Mouse (Mus musculus) hematopoietic stem cell, adult 5-6 weeks (primary cell): ENCODE measurements around the gene Ddx18. TPM values are rescaled to one million over a fixed set of nuclear protein-coding genes. Genes with fewer than 3 reads are reported as not detected.

ENCODE experiments used
- ATAC-seq, 2 experiments: fragments of 125-278 bp in 1 of 2; replicated peaks in 1 of 2; 2 replicates each; pipeline ENCODE4 v1.8.0; 2016 to 2017; ENCODE audit warnings: inconsistent platforms in 2 of 2, mild to moderate bottlenecking in 2 of 2, moderate number of reproducible peaks in 2 of 2, low read depth in 1 of 2, moderate TSS enrichment in 1 of 2; ENCODE audit not compliant: low FRiP score in 2 of 2, poor library complexity in 2 of 2, severe bottlenecking in 2 of 2, insufficient read depth in 1 of 2, low TSS enrichment in 1 of 2
- total RNA-seq: library from RNA; stranded (forward); fragments of 172-1452, 232-1000 nt; gene quantifications from 2 replicates; pipeline ENCODE4 v1.2.3, GENCODE M21; 2017

Gene Ddx18
- 57.5 and 89.5 TPM in 2 replicates for total RNA-seq

DNA sequence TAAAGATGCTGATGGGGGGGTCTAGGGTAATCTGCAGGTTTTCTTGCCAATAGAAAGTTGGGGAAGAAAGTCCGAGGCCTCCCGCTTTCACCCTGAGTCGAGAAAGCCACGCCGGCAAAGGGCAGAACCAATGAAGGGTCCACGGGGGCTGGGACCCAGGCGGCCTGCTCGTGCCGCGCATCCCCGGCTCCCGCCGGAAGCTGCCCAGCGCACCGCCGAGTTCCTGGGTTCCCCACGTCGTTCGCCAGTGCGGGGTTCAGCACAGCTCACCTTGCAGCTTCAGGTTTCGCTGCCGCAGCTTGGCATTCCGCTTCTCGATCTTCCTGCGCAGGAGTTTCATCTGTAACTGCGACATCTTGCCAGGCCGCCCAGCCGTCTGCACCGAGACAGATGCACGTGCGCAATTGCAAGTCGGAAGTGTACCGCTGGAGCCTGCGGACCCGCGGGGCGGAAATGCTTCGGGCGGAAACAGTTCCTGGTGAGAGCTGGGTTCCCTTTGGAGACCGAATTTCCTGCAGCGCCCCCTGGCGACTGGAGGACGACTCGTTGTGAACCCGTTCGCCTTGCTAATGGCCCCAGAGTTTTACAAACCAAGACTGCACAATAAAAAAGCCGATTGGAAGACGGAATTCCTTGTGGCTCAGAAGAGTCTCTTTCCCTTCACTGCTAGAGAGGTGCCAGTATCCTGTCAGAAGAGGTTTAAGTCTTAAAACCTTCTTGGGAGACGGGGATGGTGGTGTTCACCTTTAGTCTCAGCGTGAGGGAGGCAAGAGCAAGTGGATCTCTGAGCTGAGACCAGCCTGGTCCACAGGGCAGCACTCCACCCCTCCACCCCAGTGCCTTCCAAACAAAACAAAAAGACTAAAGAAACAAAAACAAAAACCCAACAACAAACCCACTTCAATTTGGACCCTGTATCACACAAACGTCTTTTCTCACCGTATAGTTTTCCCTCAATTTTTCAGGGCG, at the start of gene Ddx18:
Gene Ddx18 (minus strand): TSS at position 469 of the 969 bp plus-strand sequence.
- peak; percentile 99 for ATAC-seq

DNA sequence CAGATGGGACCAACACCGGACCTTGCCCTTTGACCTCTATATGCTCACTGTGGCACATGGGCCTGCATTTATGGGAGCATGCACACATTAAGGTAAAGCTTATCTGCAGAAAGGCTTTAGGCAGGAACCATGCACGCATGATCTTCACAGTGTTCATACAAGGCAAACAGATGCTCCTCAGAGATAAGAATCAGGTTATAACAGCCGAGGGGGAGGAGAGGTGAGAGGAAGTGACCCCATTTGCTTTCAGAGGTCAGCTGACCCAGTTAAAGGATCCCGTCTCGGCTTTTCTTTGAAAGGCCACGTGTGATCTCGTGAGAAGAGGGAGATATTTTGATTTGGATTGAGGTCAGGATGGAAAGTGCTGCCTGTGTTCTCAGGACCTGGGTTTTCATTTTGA, 40.2 kb upstream of the Ddx18 start:
- no peak for ATAC-seq

DNA sequence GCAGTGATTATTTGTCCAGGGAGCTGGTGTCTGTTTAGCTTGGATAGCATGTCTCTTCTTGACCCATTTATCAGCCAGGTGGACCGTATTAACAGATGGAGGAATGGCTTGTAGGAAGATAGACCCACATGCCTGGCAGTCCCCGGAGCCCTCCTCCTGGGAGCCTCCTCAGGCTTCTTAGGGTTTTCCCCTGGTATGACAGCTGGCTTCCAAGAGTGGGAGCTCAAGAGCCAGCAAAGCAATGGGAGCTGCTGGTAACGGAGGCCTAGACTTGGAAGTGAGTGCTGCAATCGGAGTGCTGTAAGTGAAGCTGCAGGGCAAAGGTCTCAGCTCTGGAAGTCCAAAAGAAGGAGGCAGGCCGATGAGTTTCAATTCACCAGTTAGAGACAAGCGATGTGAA, 37.3 kb upstream of the Ddx18 start:
- no peak for ATAC-seq

DNA sequence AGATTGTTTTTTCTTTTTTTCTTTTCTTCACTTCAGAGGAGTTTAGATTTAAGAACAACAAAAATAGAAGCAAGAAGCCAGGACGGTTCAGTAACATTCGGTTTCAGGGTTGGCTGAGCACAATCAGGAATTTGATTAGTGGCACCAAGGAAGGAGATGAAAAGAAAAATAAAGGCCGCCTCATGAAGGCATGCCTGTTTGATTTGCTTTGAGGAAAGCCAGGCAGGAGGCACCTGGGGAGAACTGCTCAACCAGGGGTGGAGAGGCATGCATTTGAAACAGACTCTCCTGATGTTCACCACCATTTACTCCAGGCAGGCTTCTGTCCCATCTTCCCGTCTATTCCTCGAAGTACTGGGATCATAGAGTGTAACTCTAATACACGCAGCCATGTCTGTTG, 34.1 kb upstream of the Ddx18 start:
- ATAC-seq, result no peak

DNA sequence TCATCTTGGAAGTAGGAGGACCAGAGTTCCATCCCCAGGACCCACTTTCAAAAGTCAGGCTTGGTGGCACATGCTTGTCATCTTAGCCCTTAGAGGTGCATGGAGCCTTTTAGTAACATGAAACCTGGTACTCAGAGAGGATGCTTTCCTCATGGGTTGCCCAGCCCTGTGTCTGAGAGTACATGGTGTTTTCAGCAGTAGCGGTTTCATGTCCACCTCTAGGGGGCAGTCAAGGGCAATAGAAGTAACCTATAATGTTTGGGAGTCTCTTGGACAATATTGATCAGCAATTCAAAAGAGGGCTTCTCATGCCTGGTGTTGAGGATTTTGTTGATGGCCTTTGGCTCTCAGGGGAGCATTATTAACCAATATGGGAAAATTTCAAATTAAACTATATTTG, 33.3 kb upstream of the Ddx18 start:
- ATAC-seq, result no peak

DNA sequence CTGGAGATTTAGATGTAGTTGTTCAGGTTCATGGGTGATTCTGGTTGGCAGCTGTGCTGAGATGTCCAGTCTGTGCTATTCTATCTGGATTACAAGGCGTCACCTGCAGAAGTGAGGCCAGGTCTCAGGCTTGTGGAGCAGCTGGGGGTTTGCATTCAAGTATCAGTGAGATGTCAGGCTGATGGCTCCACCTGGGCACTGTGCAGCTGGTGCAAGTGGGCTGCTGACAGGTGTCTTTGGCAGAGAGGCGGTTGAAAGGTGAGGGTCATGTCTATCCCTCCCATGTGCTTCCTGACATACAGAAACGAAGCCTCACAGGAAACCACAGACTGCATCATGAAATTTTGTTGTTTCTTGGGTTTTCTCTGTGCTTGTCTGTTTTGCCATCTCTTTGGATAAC, 30.6 kb upstream of the Ddx18 start:
- no peak for ATAC-seq

DNA sequence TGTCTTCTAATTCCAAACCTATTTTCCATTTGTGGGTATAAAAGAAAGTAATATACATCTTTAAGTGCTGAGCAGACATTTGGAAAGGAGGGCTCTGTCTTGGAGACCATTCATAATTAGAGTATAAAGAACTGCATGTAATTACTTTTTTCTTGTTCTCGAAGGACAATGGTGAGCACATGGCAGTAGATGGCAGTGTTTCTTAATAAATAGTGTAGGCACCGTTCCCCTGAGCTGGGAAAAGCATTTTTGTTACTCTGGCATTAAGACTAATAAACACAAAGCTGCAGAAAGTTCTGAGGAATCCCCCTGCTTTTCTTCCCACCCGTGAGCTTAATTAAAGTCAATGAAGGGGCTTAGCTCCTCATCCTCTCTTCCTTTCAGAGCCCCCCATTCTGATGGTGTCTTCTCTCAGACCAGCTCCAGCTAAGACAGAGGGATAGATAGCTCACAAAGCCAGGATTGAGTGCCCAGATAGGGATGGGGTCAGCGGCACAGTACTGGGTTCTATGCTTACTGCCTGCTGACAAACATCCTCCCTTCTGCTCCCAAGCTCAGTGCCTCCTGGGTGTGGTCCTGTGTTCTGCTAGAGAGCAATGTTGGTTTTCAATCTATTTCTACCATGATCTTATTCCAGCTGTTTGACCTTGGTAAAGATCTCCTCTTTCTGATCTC, 29.3 kb upstream of the Ddx18 start:
- no peak for ATAC-seq

DNA sequence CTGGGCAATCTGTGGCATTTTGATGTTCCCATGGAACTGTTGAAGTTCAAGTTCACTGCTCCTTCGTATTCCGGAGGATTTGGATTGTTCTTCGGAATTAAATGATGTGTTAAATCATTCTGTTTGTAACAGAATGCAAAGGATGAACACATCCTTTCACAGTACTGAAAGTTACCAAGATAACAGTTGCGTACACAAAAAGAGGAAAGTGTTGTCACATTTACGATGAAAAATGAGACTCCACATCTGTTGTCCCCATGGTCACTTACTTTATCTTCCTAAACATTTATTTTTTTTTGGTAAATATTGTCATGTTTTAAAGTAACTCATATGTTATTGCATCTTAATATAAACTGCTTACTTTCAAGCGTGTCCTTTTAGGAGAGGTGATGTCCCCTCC, 17.0 kb upstream of the Ddx18 start:
- no peak for ATAC-seq

DNA sequence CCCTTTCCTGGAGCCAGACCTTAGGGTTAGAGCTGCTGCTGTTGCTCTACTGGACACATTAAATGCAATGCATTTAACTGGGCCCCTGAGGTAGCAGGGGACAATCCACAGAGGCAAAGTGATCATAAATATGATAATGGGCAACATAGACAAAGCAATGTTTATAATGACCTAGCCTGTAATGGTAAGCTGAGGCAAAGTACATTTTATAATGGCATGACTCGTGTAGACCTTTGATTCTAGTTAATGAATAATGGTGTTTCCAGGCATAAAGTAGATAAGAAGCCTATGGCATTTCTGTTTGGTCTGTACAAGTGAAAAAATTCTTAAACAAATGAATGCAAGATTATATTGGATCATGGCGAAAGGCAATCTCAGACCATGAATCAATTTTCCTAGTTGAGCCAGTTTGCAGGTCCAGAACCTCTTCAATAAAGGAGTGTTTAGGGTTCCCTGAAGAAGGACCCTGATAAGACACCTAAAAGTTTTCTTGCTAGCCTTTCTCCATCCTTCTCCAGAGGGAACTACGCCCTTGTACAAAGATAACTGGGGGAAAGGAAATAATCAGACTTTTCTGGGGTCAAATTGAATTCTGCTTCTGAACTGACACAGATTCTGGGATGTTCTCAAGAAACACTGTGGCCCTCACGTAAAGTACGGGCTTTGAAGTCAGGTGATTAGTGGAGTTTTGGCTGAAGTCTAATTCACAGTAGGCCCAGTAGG, 13.5 kb upstream of the Ddx18 start:
- no peak for ATAC-seq

DNA sequence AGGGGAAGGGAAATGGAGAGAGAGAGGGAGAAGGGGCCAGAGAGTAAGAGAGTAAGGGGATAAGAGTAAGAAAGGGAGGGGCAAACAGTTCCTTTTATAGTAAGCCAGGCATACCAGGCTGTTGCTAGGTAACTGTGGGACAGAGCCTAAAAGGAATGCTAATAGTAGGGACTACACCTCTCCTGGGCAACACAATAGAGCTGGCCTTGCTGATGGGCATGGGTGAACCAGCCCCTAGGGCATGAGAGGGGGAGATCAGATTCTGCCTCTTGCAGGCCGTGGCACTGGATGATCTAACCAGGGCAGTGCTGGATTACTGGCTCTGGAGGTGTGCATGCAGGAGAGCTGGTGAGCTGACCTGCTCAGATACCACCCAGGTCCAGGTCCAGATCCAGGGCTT, 9.7 kb upstream of the Ddx18 start:
- ATAC-seq, result no peak

DNA sequence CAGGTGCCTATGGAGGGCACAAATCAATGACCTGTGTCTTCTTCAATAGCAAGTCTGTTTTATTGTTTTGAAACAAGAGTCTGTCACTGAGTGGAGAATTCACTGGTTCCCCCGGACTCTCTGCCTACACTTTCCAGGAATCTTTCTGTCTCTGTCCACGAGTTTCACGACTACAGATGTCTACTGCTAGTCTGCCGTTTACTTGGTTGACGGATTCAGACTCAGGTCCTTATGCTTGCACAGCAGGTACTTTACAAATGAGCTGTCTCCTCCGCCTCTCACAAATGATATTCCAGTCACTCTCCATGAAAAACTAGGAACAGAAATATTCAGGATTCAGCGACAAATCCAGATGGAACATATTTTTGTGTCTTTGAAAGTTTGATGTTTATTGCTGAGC, 2.7 kb upstream of the Ddx18 start:
- no peak for ATAC-seq

DNA sequence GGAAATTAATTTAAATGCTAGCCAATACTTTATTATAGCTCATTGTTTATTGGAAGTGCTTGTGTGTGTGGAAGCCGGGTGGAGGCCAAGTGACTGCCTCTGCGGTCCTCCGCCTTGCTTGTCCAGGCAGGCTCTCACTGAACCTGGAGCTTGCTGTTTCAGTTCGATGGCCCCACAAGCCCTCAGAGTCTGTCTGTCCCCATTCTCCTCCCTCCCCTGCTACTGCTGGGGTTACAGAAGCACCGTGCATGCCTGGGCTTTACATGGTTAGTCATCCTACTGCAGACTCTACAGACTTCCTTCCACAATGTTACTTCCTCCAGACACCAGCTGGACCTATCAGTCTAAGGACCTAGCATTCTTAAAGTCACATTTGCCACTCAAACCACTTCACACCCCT, 9.9 kb downstream of the Ddx18 start:
- ATAC-seq, result no peak

DNA sequence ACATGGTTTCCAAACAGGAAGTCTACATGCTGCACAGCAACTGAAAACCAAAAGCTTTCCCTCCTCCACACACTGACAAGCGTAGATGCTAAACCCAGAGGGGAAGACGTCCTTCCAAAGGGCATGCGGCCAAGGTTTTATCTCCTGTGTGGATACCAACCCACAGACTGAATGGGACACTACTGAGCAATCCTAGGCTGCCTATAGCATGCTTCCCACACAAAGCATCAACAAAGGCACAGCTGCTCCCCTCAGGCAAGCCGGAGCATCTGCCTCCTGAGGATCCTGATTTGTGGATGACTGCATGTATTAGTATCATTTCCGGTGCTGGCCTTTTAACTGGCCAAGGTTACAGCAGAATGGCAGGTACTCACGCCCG, 16.3 kb downstream of the Ddx18 start:
- no peak for ATAC-seq

DNA sequence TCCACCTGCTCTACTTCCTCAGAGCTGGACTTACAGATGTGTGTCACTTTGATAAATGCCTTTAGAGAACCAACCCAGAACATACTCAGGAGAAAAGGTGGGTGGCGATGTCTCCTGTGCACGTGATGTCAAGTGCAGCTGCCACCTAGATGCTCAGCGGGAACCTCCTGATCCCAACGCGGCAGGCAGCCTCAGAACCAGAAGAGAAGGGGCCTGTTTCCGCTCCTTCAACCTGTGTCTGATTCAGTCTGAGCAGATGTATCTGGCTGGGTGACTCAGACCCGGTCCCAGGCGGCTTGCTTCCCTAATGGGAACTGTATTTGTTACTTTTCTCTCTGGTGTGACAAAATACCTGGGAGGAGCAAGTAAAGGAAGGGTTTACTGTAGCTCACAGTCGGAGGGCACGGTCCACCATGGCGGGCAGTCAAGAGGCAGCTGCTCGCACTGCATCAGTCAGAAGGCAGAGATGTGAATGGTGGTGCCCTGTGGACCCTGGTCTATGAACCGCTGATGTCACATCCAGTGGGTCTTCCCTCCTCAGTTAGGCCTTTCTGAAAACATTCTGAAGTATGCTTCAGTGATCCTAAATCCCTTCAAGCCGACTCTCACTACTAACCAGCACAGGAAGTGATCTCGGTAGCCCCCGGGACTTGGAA, 16.9 kb downstream of the Ddx18 start:
- no peak for ATAC-seq

DNA sequence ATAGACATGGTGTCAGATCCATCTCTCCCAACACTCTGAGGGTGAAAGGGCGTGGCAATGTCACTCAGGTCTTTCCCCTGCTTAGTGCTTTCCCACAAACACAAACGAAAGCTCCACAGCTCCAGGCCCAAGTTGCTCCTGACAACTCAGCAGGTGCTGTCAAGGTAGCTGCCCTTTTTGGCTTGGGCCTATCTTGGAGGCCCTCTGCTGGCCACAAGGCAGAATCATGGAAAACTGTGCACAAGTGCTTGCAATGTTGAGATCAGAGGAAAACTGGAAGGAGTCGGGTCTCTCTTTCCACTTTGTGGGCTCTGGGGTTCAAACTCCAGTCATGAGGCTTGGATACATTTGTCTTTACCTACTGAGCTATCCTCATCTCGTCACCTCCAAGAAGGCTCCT, 18.3 kb downstream of the Ddx18 start:
- ATAC-seq, result no peak

DNA sequence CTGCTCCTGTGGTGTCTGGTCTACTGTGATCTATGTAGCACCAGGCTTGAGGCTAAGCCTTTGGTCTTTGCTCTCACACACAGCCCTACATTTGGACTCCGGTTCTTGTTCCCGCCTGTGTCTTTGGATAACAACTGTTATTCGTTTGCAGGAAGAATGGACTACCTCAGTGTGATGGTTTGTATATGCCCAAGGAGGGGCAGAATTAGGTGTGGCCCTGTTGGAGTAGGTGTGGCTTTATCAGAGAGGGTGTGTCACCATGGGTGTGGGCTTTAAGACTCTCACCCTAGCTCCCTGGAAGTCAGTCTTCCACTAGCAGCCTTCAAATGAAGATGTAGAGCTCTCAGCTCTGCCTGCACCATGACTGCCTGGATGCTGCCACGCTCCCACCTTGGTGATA, 19.1 kb downstream of the Ddx18 start:
- no peak for ATAC-seq

DNA sequence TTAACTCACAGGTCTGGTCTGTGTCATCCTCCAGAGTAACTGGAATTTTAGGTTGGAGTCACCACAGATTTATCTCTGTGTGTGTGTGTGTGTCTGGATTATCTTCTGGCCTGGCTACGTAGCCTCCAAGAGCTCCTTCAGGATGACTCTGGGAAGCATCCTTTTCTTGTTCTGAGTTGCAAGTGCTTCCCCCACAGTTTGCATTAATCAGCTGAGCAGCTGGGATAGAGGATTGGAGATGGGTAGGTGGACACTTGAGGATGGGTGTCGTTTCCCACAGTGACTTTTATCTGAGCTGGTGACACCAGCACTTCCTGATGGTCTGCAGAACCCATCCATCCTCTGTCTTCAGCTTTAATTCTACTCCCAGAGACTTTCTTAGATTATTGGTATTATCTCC, 20.9 kb downstream of the Ddx18 start:
- ATAC-seq, result no peak

DNA sequence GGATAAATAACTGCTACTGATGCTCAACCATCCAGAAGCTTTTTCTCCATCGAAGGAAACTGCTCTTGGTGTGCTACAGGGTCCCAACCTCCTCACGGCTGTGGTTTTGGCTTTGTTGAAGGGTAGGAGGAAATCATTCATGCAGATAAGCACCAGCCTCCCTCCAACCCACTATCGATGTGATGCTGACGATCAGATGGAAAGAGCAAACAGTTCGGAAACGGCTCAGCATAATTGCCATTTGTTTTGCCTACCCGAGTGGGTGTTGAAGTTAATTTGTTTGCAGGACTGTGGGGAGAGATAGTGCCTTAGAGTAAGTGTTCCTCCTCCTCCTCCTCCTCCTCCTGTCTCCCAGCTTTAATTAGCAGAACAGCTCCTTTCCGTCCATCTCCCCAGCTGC, 27.4 kb downstream of the Ddx18 start:
- no peak for ATAC-seq
